8 mouse cellular contexts compared by ENCODE assay signal in genomic region chr7:24642491-24642890, GRCm38 (mm10). TPM values are rescaled to one million over a fixed set of nuclear protein-coding genes. Genes with fewer than 3 reads are reported as not detected.
A peak's percentile ranks its signal among the peaks of the same experiment; 100 is the strongest.
DNase-seq lines count a peak whose midpoint lies in the region; ATAC-seq and TF ChIP-seq lines count a peak whose summit lies in the region.

No protein-coding gene starts in this region.

- no peak overlapping the region for H3K4me3 ChIP-seq in cerebellum, adult 2 months (replicated peaks; ENCODE audit: insufficient read depth, low read depth, low read length)
- H3K4me3 ChIP-seq in neural tube, embryonic 15.5 days (replicated peaks): no peak overlapping the region

- no peaks in the 10 kb centered on the region for H3K4me1 ChIP-seq in cerebellum, adult 2 months (ENCODE audit: control insufficient read depth, insufficient read depth, low read length)
- H3K4me1 ChIP-seq in neural tube, embryonic 15.5 days: peaks cover 12% of the 10 kb centered on the region

- no peak overlapping the region for H3K27ac ChIP-seq in cerebellum, adult 2 months (ENCODE audit: insufficient read depth, low read length)
- no peak overlapping the region for H3K27ac ChIP-seq in neural tube, embryonic 15.5 days (replicated peaks)

- DNase-seq in cerebellum, adult 2 months: peak; percentile 9 to 26
- DNase-seq in cerebellum, adult 11 months: no peak
- DNase-seq in neural tube, embryonic 10.5 days (ENCODE audit: extremely low spot score, low spot score): peak; percentile 62
- peak; percentile 61 for DNase-seq in embryo, embryonic 11 days
- peak; percentile 67 to 76 for DNase-seq in kidney, postnatal 25 days
- DNase-seq in splenic B cell, adult 2 months (ENCODE audit: low read depth, low spot score): peak; percentile 87

- H3K36me3 ChIP-seq in neural tube, embryonic 15.5 days: no peaks in the 10 kb centered on the region
- H3K36me3 ChIP-seq in splenic B cell, adult 2 months (ENCODE audit: control insufficient read depth, insufficient read depth, low read length, poor library complexity, severe bottlenecking): no peaks in the 10 kb centered on the region

- H3K27me3 ChIP-seq in cerebellum, adult 2 months (ENCODE audit: control insufficient read depth, insufficient read depth, low read length): peaks cover 1% of the 10 kb centered on the region
- peaks cover 45% of the 10 kb centered on the region for H3K27me3 ChIP-seq in neural tube, embryonic 15.5 days (replicated peaks)
- no peaks in the 10 kb centered on the region for H3K27me3 ChIP-seq in splenic B cell, adult 2 months (ENCODE audit: control insufficient read depth, insufficient read depth, low read length, poor library complexity, severe bottlenecking)

- peak; percentile 53 for TF ChIP-seq CTCF in cerebellum, adult 2 months (IDR thresholded peaks at IDR 0.05; ENCODE audit: borderline replicate concordance, insufficient read depth, low read depth, low read length)

- no peak for TF ChIP-seq POLR2A in cerebellum, adult 2 months (IDR thresholded peaks at IDR 0.05; ENCODE audit: borderline replicate concordance, insufficient read depth, low read length)

- H3K4me2 ChIP-seq in neural tube, embryonic 15.5 days: no peak overlapping the region

- no peak overlapping the region for H3K9ac ChIP-seq in neural tube, embryonic 15.5 days (replicated peaks)

- ATAC-seq in neural tube, embryonic 15.5 days (ENCODE audit: low FRiP score): no peak
- ATAC-seq in megakaryocyte progenitor cell, adult 5-6 weeks (replicated peaks; ENCODE audit: poor library complexity): peak; percentile 80

- no peaks in the 10 kb centered on the region for H3K9me3 ChIP-seq in neural tube, embryonic 15.5 days (replicated peaks)

- 11% methylated on average over 9 of the region's 9 CpGs for WGBS in cerebellum, adult 2 months
- 7% methylated on average over 9 of the region's 9 CpGs for WGBS in neural tube, embryonic 15.5 days

RNA-seq across cellular contexts. Expression of gene Lypd3, which starts 6.1 kb away (rescaled TPM):
- 0.08 TPM in 1 of 2 replicates, not detected in the other for polyA plus RNA-seq in cerebellum, adult 2 months (2012; rRNA removed)
- 0.36 and 0.78 TPM in 2 replicates for polyA plus RNA-seq in neural tube, embryonic 15.5 days (2015; fragmentation: Nextera tagmentation; extraction: Ambion mirVana)
- not detected in 2 replicates for total RNA-seq in megakaryocyte progenitor cell, adult 5-6 weeks (2015)
- total RNA-seq in megakaryocyte progenitor cell, adult 5-6 weeks (2017): not detected in 2 replicates

RNA-seq across cellular contexts. Expression of gene Phldb3, which starts 31.9 kb away (rescaled TPM):
- polyA plus RNA-seq in cerebellum, adult 2 months (2012; rRNA removed): 0.18 TPM in 1 of 2 replicates, not detected in the other
- 0.37 TPM in 1 of 2 replicates, not detected in the other for polyA plus RNA-seq in neural tube, embryonic 15.5 days (2015; fragmentation: Nextera tagmentation; extraction: Ambion mirVana)
- 3.6 and 4.5 TPM in 2 replicates for total RNA-seq in megakaryocyte progenitor cell, adult 5-6 weeks (2015)
- 10.4 and 11.5 TPM in 2 replicates for total RNA-seq in megakaryocyte progenitor cell, adult 5-6 weeks (2017)

RNA-seq across cellular contexts. Expression of gene Tex101, which starts 34.0 kb away (rescaled TPM):
- not detected in 2 replicates for polyA plus RNA-seq in cerebellum, adult 2 months (2012; rRNA removed)
- not detected in 2 replicates for polyA plus RNA-seq in neural tube, embryonic 15.5 days (2015; fragmentation: Nextera tagmentation; extraction: Ambion mirVana)
- total RNA-seq in megakaryocyte progenitor cell, adult 5-6 weeks (2015): not detected in 2 replicates
- total RNA-seq in megakaryocyte progenitor cell, adult 5-6 weeks (2017): not detected in 2 replicates

RNA-seq across cellular contexts. Expression of gene Zfp575, which starts 55.0 kb away (rescaled TPM):
- polyA plus RNA-seq in cerebellum, adult 2 months (2012; rRNA removed): 1.4 TPM in 2 replicates
- polyA plus RNA-seq in neural tube, embryonic 15.5 days (2015; fragmentation: Nextera tagmentation; extraction: Ambion mirVana): 12.9 and 17.5 TPM in 2 replicates
- total RNA-seq in megakaryocyte progenitor cell, adult 5-6 weeks (2015): 0.12 and 0.15 TPM in 2 replicates
- total RNA-seq in megakaryocyte progenitor cell, adult 5-6 weeks (2017): not detected in 2 replicates

RNA-seq across cellular contexts. Expression of gene Ethe1, which starts 55.1 kb away (rescaled TPM):
- polyA plus RNA-seq in cerebellum, adult 2 months (2012; rRNA removed): 25.7 and 28.0 TPM in 2 replicates
- 29.3 and 33.2 TPM in 2 replicates for polyA plus RNA-seq in neural tube, embryonic 15.5 days (2015; fragmentation: Nextera tagmentation; extraction: Ambion mirVana)
- total RNA-seq in megakaryocyte progenitor cell, adult 5-6 weeks (2015): 61.3 and 68.9 TPM in 2 replicates
- total RNA-seq in megakaryocyte progenitor cell, adult 5-6 weeks (2017): 18.3 and 31.4 TPM in 2 replicates
